Mouse (Mus musculus) CH12.LX (cell line): ENCODE measurements at regions not wholly inside any gene's neighbourhood (a gene's known extent, or its start where the extent isn't known, plus 50 kb on each side); places are given as distances from the start of the nearest gene placed in this dataset.

Experiments used
- DNase-seq: peaks from one replicate; pipeline ENCODE4 v3.0.0-alpha.2; 2013; ENCODE audit errors: extremely low read depth
- H3K27ac ChIP-seq: 2 replicates; pipeline ENCODE4 v1.5.1; 2012; ENCODE audit warnings: low read depth, mild to moderate bottlenecking, control low read depth, moderate library complexity; ENCODE audit not compliant: insufficient read depth
- H3K27me3 ChIP-seq: replicated peaks from 2 replicates; pipeline ENCODE3; 2012; ENCODE audit warnings: inconsistent platforms
- H3K36me3 ChIP-seq, 2 experiments: replicated peaks in 1 of 2; 2 replicates each; pipeline versions ENCODE3 to v1.6.1; 2012; ENCODE audit warnings: inconsistent platforms in 1 of 2, low read length in 1 of 2, mild to moderate bottlenecking in 1 of 2, mixed read lengths in 1 of 2, moderate library complexity in 1 of 2; ENCODE audit not compliant: control insufficient read depth in 1 of 2, insufficient read depth in 1 of 2
- H3K4me1 ChIP-seq, 2 experiments: 2 replicates each; pipeline ENCODE4 v1.6.1; 2012; ENCODE audit warnings: inconsistent platforms in 1 of 2, moderate library complexity in 1 of 2; ENCODE audit not compliant: insufficient read depth in 2 of 2, control insufficient read depth in 1 of 2
- H3K4me2 ChIP-seq: 2 replicates; pipeline ENCODE4 v1.6.1; 2012; ENCODE audit warnings: low read depth, mild to moderate bottlenecking, control low read depth; ENCODE audit not compliant: poor library complexity, insufficient read depth, severe bottlenecking
- H3K4me3 ChIP-seq, 3 experiments: fragments of 150-350 bp in 1 of 3; sonication (generic) in 1 of 3; replicated peaks in 1 of 3; 2 replicates each; pipeline versions ENCODE3 to v1.5.1; 2011 to 2012; ENCODE audit warnings: low read depth in 2 of 3, low read length in 2 of 3, mild to moderate bottlenecking in 2 of 3, moderate library complexity in 2 of 3, control low read depth in 1 of 3, improper control_type of control experiment in 1 of 3, inconsistent platforms in 1 of 3, mixed read lengths in 1 of 3; ENCODE audit not compliant: poor library complexity in 1 of 3
- H3K79me2 ChIP-seq: replicated peaks from 2 replicates; pipeline ENCODE4 v1.6.1; 2012; ENCODE audit warnings: mild to moderate bottlenecking, moderate library complexity; ENCODE audit not compliant: control insufficient read depth, poor library complexity, insufficient read depth, severe bottlenecking; ENCODE audit errors: extremely low read depth
- H3K9ac ChIP-seq: 2 replicates; pipeline ENCODE4 v1.6.1; 2012; ENCODE audit warnings: low read depth, mild to moderate bottlenecking, control low read depth, moderate library complexity; ENCODE audit not compliant: insufficient read depth
- H3K9me3 ChIP-seq: replicated peaks from 2 replicates; pipeline ENCODE3; 2012; ENCODE audit warnings: low read length, inconsistent platforms, mixed read lengths
- CHD1 ChIP-seq: IDR thresholded peaks from 2 replicates; pipeline ENCODE4 v1.6.1; 2012; ENCODE audit warnings: low read depth, low read length, improper control_type of control experiment, inconsistent platforms
- CHD2 ChIP-seq: IDR thresholded peaks from 2 replicates; pipeline ENCODE4 v1.6.1; 2011; ENCODE audit warnings: low read length, improper control_type of control experiment
- E2F4 ChIP-seq: IDR thresholded peaks from 2 replicates; pipeline ENCODE4 v1.6.1; 2011; ENCODE audit warnings: low read depth, low read length, improper control_type of control experiment; ENCODE audit not compliant: insufficient replicate concordance
- ELF1 ChIP-seq: IDR thresholded peaks from 2 replicates; pipeline ENCODE4 v1.6.1; 2014; ENCODE audit warnings: low read depth, mild to moderate bottlenecking, inconsistent platforms, low read length, improper control_type of control experiment
- GABPA ChIP-seq: IDR thresholded peaks from 2 replicates; pipeline ENCODE4 v1.6.1; 2012; ENCODE audit warnings: low read depth, low read length, improper control_type of control experiment, inconsistent platforms; ENCODE audit not compliant: insufficient replicate concordance
- HCFC1 ChIP-seq: IDR thresholded peaks from 2 replicates; pipeline ENCODE4 v1.6.1; 2012; ENCODE audit warnings: low read depth, mild to moderate bottlenecking, inconsistent platforms, low read length, improper control_type of control experiment
- JUN ChIP-seq: IDR thresholded peaks from 2 replicates; pipeline ENCODE4 v1.6.1; 2011; ENCODE audit warnings: low read depth, mild to moderate bottlenecking, low read length, improper control_type of control experiment, moderate library complexity; ENCODE audit not compliant: insufficient read depth
- JUND ChIP-seq: conservative IDR thresholded peaks from 2 replicates; pipeline ENCODE4 v1.6.1; 2011; ENCODE audit warnings: low read depth, low read length, improper control_type of control experiment
- KAT2A ChIP-seq: IDR thresholded peaks from 2 replicates; pipeline ENCODE4 v1.6.1; 2012; ENCODE audit warnings: low read length, improper control_type of control experiment, inconsistent platforms; ENCODE audit not compliant: insufficient replicate concordance
- MAFK ChIP-seq: IDR thresholded peaks from 2 replicates; pipeline ENCODE4 v1.6.1; 2011; ENCODE audit warnings: low read length, improper control_type of control experiment; ENCODE audit not compliant: insufficient replicate concordance
- MAX ChIP-seq: IDR thresholded peaks from 2 replicates; pipeline ENCODE4 v1.6.1; 2011; ENCODE audit warnings: low read length, improper control_type of control experiment
- MAZ ChIP-seq: IDR thresholded peaks from 2 replicates; pipeline ENCODE4 v1.6.1; 2012; ENCODE audit warnings: low read depth, mild to moderate bottlenecking, inconsistent platforms, low read length, improper control_type of control experiment, moderate library complexity
- MYC ChIP-seq: IDR thresholded peaks from 2 replicates; pipeline ENCODE4 v1.6.1; 2011; ENCODE audit warnings: low read depth, mild to moderate bottlenecking, improper control_type of control experiment, low read length
- NELFE ChIP-seq: IDR thresholded peaks from 2 replicates; pipeline ENCODE4 v1.6.1; 2011; ENCODE audit warnings: low read depth, low read length, improper control_type of control experiment
- PAX5 ChIP-seq: IDR thresholded peaks from 2 replicates; pipeline ENCODE4 v1.6.1; 2012; ENCODE audit warnings: low read length, inconsistent platforms, mixed read lengths
- POLR2A ChIP-seq: IDR thresholded peaks from 2 replicates; pipeline ENCODE4 v1.6.1; 2011; ENCODE audit warnings: low read depth, mild to moderate bottlenecking, improper control_type of control experiment, low read length
- POLR2AphosphoS2 ChIP-seq: IDR thresholded peaks from 2 replicates; pipeline ENCODE4 v1.6.1; 2011; ENCODE audit warnings: low read depth, low read length, improper control_type of control experiment
- RAD21 ChIP-seq: IDR thresholded peaks from 2 replicates; pipeline ENCODE4 v1.6.1; 2011; ENCODE audit warnings: low read depth, mild to moderate bottlenecking, low read length, improper control_type of control experiment, moderate library complexity
- SMC3 ChIP-seq: IDR thresholded peaks from 2 replicates; pipeline ENCODE4 v1.6.1; 2011; ENCODE audit warnings: low read depth, low read length, improper control_type of control experiment
- TBP ChIP-seq: conservative IDR thresholded peaks from 2 replicates; pipeline ENCODE4 v1.6.1; 2011; ENCODE audit warnings: low read depth, low read length, improper control_type of control experiment
- TCF12 ChIP-seq: IDR thresholded peaks from 2 replicates; pipeline ENCODE4 v1.6.1; 2014; ENCODE audit warnings: low read depth, mild to moderate bottlenecking, inconsistent platforms, low read length, improper control_type of control experiment
- UBTF ChIP-seq: IDR thresholded peaks from 2 replicates; pipeline ENCODE4 v1.6.1; 2012; ENCODE audit warnings: low read depth, mild to moderate bottlenecking, inconsistent platforms, low read length, improper control_type of control experiment, moderate library complexity
- USF1 ChIP-seq: IDR thresholded peaks from 2 replicates; pipeline ENCODE4 v1.6.1; 2014; ENCODE audit warnings: low read depth, mild to moderate bottlenecking, inconsistent platforms, low read length, improper control_type of control experiment
- USF2 ChIP-seq: conservative IDR thresholded peaks from 2 replicates; pipeline ENCODE4 v1.6.1; 2011; ENCODE audit warnings: low read depth, low read length, improper control_type of control experiment
- ZC3H11A ChIP-seq: IDR thresholded peaks from 2 replicates; pipeline ENCODE4 v1.6.1; 2012; ENCODE audit warnings: low read depth, mild to moderate bottlenecking, inconsistent platforms, low read length, improper control_type of control experiment
- ZKSCAN1 ChIP-seq: IDR thresholded peaks from 2 replicates; pipeline ENCODE4 v1.6.1; 2012; ENCODE audit warnings: low read depth, inconsistent platforms, low read length, improper control_type of control experiment, borderline replicate concordance
- ZMIZ1 ChIP-seq: IDR thresholded peaks from 2 replicates; pipeline ENCODE4 v1.6.1; 2012; ENCODE audit warnings: low read depth, mild to moderate bottlenecking, inconsistent platforms, low read length, improper control_type of control experiment
- ZNF384 ChIP-seq: IDR thresholded peaks from 2 replicates; pipeline ENCODE4 v1.6.1; 2012; ENCODE audit warnings: low read depth, low read length, improper control_type of control experiment, inconsistent platforms
- dilution Hi-C: fragments of 300-500 bp; cut with MboI; formaldehyde crosslinking; loops from 2 replicates; pipeline ENCODE4 v1.14.3; 2020; ENCODE audit warnings: low sequenced_read_pairs; ENCODE audit not compliant: extremely low pct_unique_long_range_greater_than_20kb, extremely low pct_ligation_motif_present
- in situ Hi-C: fragments of 300-500 bp; cut with MboI; formaldehyde crosslinking; loops from 3 replicates; pipeline ENCODE4 v1.14.3; 2019; ENCODE audit warnings: low sequenced_read_pairs, low pct_ligation_motif_present, low pct_unique_long_range_greater_than_20kb, mixed read lengths

DNA sequence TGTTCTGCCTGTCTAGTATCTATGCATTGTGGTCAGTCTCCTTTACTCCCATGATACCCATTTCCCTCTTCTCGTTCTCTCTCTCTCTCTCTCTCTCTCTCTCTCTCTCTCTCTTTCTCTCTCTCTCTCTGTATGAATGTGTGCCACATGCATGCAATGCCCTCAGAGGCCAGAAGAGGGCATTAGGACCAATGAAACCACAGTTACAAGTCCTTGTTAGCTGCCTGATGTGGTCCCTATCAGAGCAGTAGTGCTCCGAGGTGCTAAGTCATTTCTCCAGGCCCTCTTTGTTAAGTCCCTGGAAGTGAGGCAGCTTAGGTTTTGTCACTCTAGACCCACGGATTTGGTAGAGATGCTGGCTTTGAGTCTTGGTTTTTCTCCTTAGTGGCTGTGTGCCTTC is 250.2 kb upstream of the 9630041A04Rik start:
- H3K9me3 ChIP-seq = peaks cover 86% of the 10 kb centered on the region
- in situ Hi-C loops (no loop called here), dilution Hi-C loops (no loop called here)
- H3K4me2 ChIP-seq = no peak overlapping the region
- H3K79me2 ChIP-seq = no peaks in the 10 kb centered on the region
- TF ChIP-seq PAX5 (no peak), POLR2A (no peak), UBTF (no peak), ZMIZ1 (no peak), E2F4 (no peak), CHD1 (no peak), GABPA (no peak), USF2 (no peak), CHD2 (no peak), ZKSCAN1 (no peak), POLR2AphosphoS2 (no peak), JUN (no peak), ZNF384 (no peak), NELFE (no peak), SMC3 (no peak), RAD21 (no peak), MAX (no peak), KAT2A (no peak), USF1 (no peak), JUND (no peak)
- no peaks in the 10 kb centered on the region for H3K4me1 ChIP-seq
- H3K9ac ChIP-seq = no peak overlapping the region
- no peak overlapping the region for H3K27ac ChIP-seq
- no peak overlapping the region for H3K4me3 ChIP-seq
- H3K36me3 ChIP-seq = no peaks in the 10 kb centered on the region
- no peaks in the 10 kb centered on the region for H3K27me3 ChIP-seq
- DNase-seq = no peak

DNA sequence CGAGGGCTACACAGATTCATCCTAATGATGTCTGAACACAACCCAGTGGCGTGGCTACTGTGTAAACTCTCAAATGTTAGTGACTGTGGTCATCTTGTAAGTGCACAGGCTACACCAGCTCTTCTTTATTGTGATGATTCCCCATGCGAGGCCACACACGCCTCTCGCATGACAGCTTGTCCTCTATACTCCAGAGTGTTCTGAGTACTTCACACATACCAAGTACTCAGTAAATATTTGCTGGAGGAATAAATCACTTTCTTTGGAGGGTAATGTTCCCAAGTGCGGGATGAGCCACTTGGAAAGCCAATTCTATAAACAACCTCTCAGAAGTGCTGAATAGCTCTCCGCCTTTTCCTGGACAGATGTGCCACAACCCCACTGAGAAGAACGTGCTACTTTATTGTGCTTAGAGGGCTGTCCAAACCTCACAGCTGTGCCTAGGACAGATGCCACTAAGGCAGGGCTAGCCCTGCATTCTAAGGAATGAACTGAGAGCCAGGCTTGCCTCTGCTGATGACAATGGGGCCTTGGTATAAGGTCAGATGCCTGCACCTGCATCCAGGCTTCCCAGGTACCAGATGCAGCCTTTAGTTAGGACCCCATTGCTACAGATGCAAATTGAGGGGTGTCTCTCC is 250.7 kb upstream of the 9630041A04Rik start:
- no peak for TF ChIP-seq TCF12
- TF ChIP-seq POLR2A = no peak
- no peak for TF ChIP-seq ELF1
- no peak for TF ChIP-seq MAFK
- no peak for TF ChIP-seq CHD2
- TF ChIP-seq POLR2AphosphoS2 = no peak
- TF ChIP-seq NELFE = no peak
- no peak for TF ChIP-seq CHD1
- TF ChIP-seq ZC3H11A = no peak
- no peak for TF ChIP-seq ZMIZ1
- no peak for TF ChIP-seq MAZ
- no peak for TF ChIP-seq GABPA
- TF ChIP-seq MYC = no peak
- no peak for TF ChIP-seq HCFC1
- TF ChIP-seq TBP = no peak
- dilution Hi-C loops = no loop called here
- Histone ChIP-seq H3K4me3 (no peak overlapping the region), H3K4me1 (no peaks in the 10 kb centered on the region), H3K36me3 (no peaks in the 10 kb centered on the region), H3K79me2 (no peaks in the 10 kb centered on the region), H3K27me3 (no peaks in the 10 kb centered on the region), H3K9ac (no peak overlapping the region), H3K4me2 (no peak overlapping the region), H3K9me3 (peaks cover 86% of the 10 kb centered on the region), H3K27ac (no peak overlapping the region)
- in situ Hi-C loops = no loop called here
- DNase-seq = no peak
